Mouse (Mus musculus): Measurements from ENCODE around the gene Gm8947.

DNA sequence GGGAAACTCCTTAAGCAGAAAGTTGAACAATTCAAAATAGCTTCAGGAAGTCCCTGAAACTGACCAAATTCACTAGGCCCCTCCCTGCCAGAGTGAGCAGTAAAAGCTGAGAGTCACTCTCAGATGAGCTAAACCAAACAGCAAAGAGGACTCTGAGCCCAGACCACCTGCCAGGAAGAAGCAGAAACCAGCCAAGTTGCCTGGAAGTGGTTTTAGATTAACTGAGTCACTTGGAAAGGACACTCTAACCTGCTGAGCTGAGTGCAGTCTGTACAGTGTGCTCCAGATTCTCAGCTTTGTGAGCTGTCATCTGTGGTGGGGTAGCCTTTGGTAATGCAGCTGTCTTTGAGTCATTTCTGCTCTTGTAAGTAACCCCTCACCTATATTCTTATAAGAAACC lies 44.4 kb upstream of the Gm8947 start:
- TF ChIP-seq IRF4 (IDR thresholded peaks at IDR 0.05; ENCODE audit: low read depth, low read length) (no peak), HCFC1 (IDR thresholded peaks at IDR 0.05; ENCODE audit: low read depth, low read length) (no peak), CTCF (conservative IDR thresholded peaks at IDR 0.05 in 1 of 2, IDR thresholded peaks at IDR 0.05 in 1 of 2; ENCODE audit: low read depth in 2 of 2, low read length in 2 of 2) (no peak), ELF1 (IDR thresholded peaks at IDR 0.05; ENCODE audit: low read depth, low read length) (no peak), ZNF384 (IDR thresholded peaks at IDR 0.05; ENCODE audit: low read depth, low read length) (no peak), POLR2AphosphoS2 (IDR thresholded peaks at IDR 0.05; ENCODE audit: low read depth, low read length) (no peak), SIN3A (IDR thresholded peaks at IDR 0.05; ENCODE audit: low read length) (no peak)
